Mouse (Mus musculus): ENCODE measurements around the gene Lsr.
"Not testable (repeated sequence)": the region's sequence is repeated elsewhere in the genome, so short reads cannot be mapped to it uniquely, and the experiment has no call there.

Gene Lsr

GRCm38 (mm10) chr7:30935422-30936099, 37.7 kb downstream of the Lsr start:
- DNase-seq (ENCODE audit: low spot score in 2 of 2): not testable (repeated sequence)

- DNase-seq (ENCODE audit: low spot score in 2 of 2): not testable (repeated sequence)
Observed at GRCm38 (mm10) chr7:30924581-30924980, 48.7 kb downstream of the Lsr start, which contains the start of gene Hamp2. Gene Hamp2, minus strand, starts transcription at chr7:30924681.

GRCm38 (mm10) chr7:30924071-30924470, 49.2 kb downstream of the Lsr start:
- no peak for DNase-seq (ENCODE audit: low spot score in 2 of 2)

GRCm38 (mm10) chr7:30922490-30922889, 50.8 kb downstream of the Lsr start:
- not testable (repeated sequence) for DNase-seq (ENCODE audit: low spot score in 2 of 2)

GRCm38 (mm10) chr7:30920217-30920616, 53.0 kb downstream of the Lsr start:
- peak in 1 of 2 experiments; percentile 48 for DNase-seq (ENCODE audit: low spot score in 2 of 2)

GRCm38 (mm10) chr7:30917219-30917618, 56.0 kb downstream of the Lsr start:
- DNase-seq (ENCODE audit: low spot score in 2 of 2): no peak

- DNase-seq (ENCODE audit: low spot score in 2 of 2): no peak
Observed at GRCm38 (mm10) chr7:30916713-30917112, 56.6 kb downstream of the Lsr start.

GRCm38 (mm10) chr7:30914732-30915131, 58.5 kb downstream of the Lsr start, which contains the start of gene Mag:
Gene Mag, minus strand, starts transcription at chr7:30914873.
- DNase-seq (ENCODE audit: low spot score in 2 of 2): no peak

- no peak for DNase-seq (ENCODE audit: low spot score in 2 of 2)
Observed at GRCm38 (mm10) chr7:30909773-30910172, 63.5 kb downstream of the Lsr start.

- no peak for DNase-seq (ENCODE audit: low spot score in 2 of 2)
Observed at GRCm38 (mm10) chr7:30908992-30909431, 64.3 kb downstream of the Lsr start.

- no peak for DNase-seq (ENCODE audit: low spot score in 2 of 2)
Observed at GRCm38 (mm10) chr7:30908277-30908991, 64.8 kb downstream of the Lsr start.

All from spleen, postnatal 4 days (tissue).